Mouse (Mus musculus): Measurements from ENCODE around the gene Fzd4. TPM values are rescaled to one million over a fixed set of nuclear protein-coding genes. Genes with fewer than 3 reads are reported as not detected.

Gene Fzd4
- polyA plus RNA-seq, 1 experiment from 2014 or later, result 1.7 TPM

- WGBS, result 91% methylated on average over 5 of the region's 5 CpGs
- H3K4me2 ChIP-seq, result no peak overlapping the region
- no peak overlapping the region for H3K27ac ChIP-seq
Measured at GRCm38 (mm10) chr7:89436404-89436803, 32.2 kb downstream of the Fzd4 start.

DNA sequence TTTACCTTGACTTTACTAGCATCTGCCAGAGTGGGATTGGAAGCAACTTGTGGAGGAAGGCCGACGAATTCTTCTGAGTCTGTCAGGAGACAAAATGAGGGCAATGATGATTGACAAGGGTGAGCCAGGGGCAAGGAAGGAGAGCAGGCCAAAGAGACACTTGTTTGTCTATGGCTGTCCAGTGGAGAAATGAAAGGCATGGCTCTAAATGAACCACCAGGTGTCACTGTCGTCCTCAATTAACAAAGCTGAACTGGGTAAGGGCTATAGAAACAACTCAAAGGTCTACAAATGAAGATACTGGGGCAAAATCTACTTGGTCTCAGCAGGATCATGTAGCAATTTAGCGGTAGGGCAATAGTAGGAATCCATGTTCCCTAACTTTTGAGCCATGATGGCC is 33.4 kb downstream of the Fzd4 start:
- Histone ChIP-seq H3K9ac (no peak overlapping the region), H3K4me3 (no peak overlapping the region), H3K36me3 (replicated peaks) (no peaks in the 10 kb centered on the region), H3K27me3 (replicated peaks) (no peaks in the 10 kb centered on the region), H3K9me3 (no peaks in the 10 kb centered on the region), H3K4me1 (no peaks in the 10 kb centered on the region), H3K27ac (no peak overlapping the region), H3K4me2 (no peak overlapping the region)
- 0 out of 2 replicates have a peak, but pooled peaks have one; percentile 45 for ATAC-seq (replicated peaks)
- 52% methylated on average over 4 of the region's 4 CpGs for WGBS

More at GRCm38 (mm10) chr7:89436404-89436803, 32.2 kb downstream of the Fzd4 start:
- Histone ChIP-seq H3K9me3 (no peaks in the 10 kb centered on the region), H3K36me3 (replicated peaks) (no peaks in the 10 kb centered on the region), H3K4me1 (no peaks in the 10 kb centered on the region), H3K9ac (no peak overlapping the region), H3K27me3 (replicated peaks) (no peaks in the 10 kb centered on the region), H3K4me3 (no peak overlapping the region)
- no peak for ATAC-seq (replicated peaks)

GRCm38 (mm10) chr7:89441291-89441690 is 37.1 kb downstream of the Fzd4 start:
- ATAC-seq (replicated peaks), result no peak
- WGBS, result 80% methylated on average over 7 of the region's 7 CpGs
- no peaks in the 10 kb centered on the region for H3K36me3 ChIP-seq (replicated peaks)
- no peaks in the 10 kb centered on the region for H3K27me3 ChIP-seq (replicated peaks)
- no peak overlapping the region for H3K4me2 ChIP-seq
- no peak overlapping the region for H3K27ac ChIP-seq
- H3K9ac ChIP-seq, result no peak overlapping the region
- H3K4me3 ChIP-seq, result no peak overlapping the region
- no peaks in the 10 kb centered on the region for H3K4me1 ChIP-seq
- no peaks in the 10 kb centered on the region for H3K9me3 ChIP-seq

- Histone ChIP-seq H3K9ac (no peak overlapping the region), H3K36me3 (replicated peaks) (no peaks in the 10 kb centered on the region), H3K4me3 (no peak overlapping the region), H3K4me2 (no peak overlapping the region), H3K27ac (no peak overlapping the region), H3K27me3 (replicated peaks) (no peaks in the 10 kb centered on the region), H3K4me1 (no peaks in the 10 kb centered on the region), H3K9me3 (no peaks in the 10 kb centered on the region)
- ATAC-seq (replicated peaks), result no peak
- 73% methylated on average over 4 of the region's 4 CpGs for WGBS
Measured at GRCm38 (mm10) chr7:89442242-89442641, 38.1 kb downstream of the Fzd4 start.

GRCm38 (mm10) chr7:89445137-89445536 is 41.0 kb downstream of the Fzd4 start:
- no peak for ATAC-seq (replicated peaks)
- Histone ChIP-seq H3K4me2 (no peak overlapping the region), H3K27me3 (replicated peaks) (no peaks in the 10 kb centered on the region), H3K9ac (no peak overlapping the region), H3K36me3 (replicated peaks) (no peaks in the 10 kb centered on the region), H3K27ac (no peak overlapping the region), H3K4me1 (no peaks in the 10 kb centered on the region), H3K4me3 (no peak overlapping the region), H3K9me3 (no peaks in the 10 kb centered on the region)
- 87% methylated on average over 4 of the region's 4 CpGs for WGBS

- no peaks in the 10 kb centered on the region for H3K4me1 ChIP-seq
- H3K9me3 ChIP-seq, result no peaks in the 10 kb centered on the region
- no peak overlapping the region for H3K27ac ChIP-seq
- H3K9ac ChIP-seq, result no peak overlapping the region
- no peaks in the 10 kb centered on the region for H3K36me3 ChIP-seq (replicated peaks)
- H3K4me2 ChIP-seq, result no peak overlapping the region
- no peaks in the 10 kb centered on the region for H3K27me3 ChIP-seq (replicated peaks)
- H3K4me3 ChIP-seq, result no peak overlapping the region
- no peak for ATAC-seq (replicated peaks)
- WGBS, result 72% methylated on average over 2 of the region's 2 CpGs
Measured at GRCm38 (mm10) chr7:89450312-89450711, 46.2 kb downstream of the Fzd4 start.

- Histone ChIP-seq H3K4me3 (no peak overlapping the region), H3K4me2 (no peak overlapping the region), H3K36me3 (replicated peaks) (no peaks in the 10 kb centered on the region), H3K4me1 (no peaks in the 10 kb centered on the region), H3K9ac (no peak overlapping the region), H3K27ac (no peak overlapping the region), H3K27me3 (replicated peaks) (no peaks in the 10 kb centered on the region), H3K9me3 (no peaks in the 10 kb centered on the region)
- 46% methylated on average over 7 of the region's 7 CpGs for WGBS
- no peak for ATAC-seq (replicated peaks)
Measured at GRCm38 (mm10) chr7:89456380-89457076, 52.4 kb downstream of the Fzd4 start.

GRCm38 (mm10) chr7:89459691-89460090 is 55.5 kb downstream of the Fzd4 start:
- Histone ChIP-seq H3K36me3 (replicated peaks) (no peaks in the 10 kb centered on the region), H3K27ac (no peak overlapping the region), H3K9ac (no peak overlapping the region), H3K9me3 (no peaks in the 10 kb centered on the region), H3K27me3 (replicated peaks) (no peaks in the 10 kb centered on the region), H3K4me2 (no peak overlapping the region), H3K4me1 (no peaks in the 10 kb centered on the region), H3K4me3 (no peak overlapping the region)
- 86% methylated on average over 2 of the region's 2 CpGs for WGBS
- ATAC-seq (replicated peaks), result no peak

DNA sequence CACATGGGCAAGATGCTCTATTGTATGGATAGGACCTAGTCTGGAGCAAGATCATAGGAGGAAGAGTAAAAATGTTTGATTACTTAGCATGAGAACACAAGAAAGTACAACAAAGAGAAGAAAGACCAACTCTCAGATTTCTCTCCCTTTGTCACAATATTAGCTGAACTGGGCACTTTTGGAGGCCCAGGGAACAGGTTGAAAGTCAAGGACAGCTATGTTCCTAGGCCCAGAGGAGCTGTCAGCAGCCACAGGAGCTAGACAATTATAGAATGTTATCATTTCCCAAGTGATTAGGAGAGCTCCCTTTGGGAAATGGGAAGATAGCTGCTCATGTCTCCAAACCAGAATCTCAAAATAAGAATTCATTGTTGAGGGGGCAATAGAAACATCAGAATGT is 56.8 kb downstream of the Fzd4 start:
- no peak for ATAC-seq (replicated peaks)
- Histone ChIP-seq H3K4me1 (no peaks in the 10 kb centered on the region), H3K27me3 (replicated peaks) (no peaks in the 10 kb centered on the region), H3K27ac (no peak overlapping the region), H3K4me3 (no peak overlapping the region), H3K4me2 (no peak overlapping the region), H3K36me3 (replicated peaks) (no peaks in the 10 kb centered on the region), H3K9ac (no peak overlapping the region), H3K9me3 (no peaks in the 10 kb centered on the region)

- ATAC-seq (replicated peaks), result no peak
- WGBS, result 56% methylated on average over 3 of the region's 3 CpGs
- Histone ChIP-seq H3K9me3 (no peaks in the 10 kb centered on the region), H3K4me2 (no peak overlapping the region), H3K4me1 (no peaks in the 10 kb centered on the region), H3K36me3 (replicated peaks) (no peaks in the 10 kb centered on the region), H3K9ac (no peak overlapping the region), H3K27ac (no peak overlapping the region), H3K4me3 (no peak overlapping the region), H3K27me3 (replicated peaks) (no peaks in the 10 kb centered on the region)
Measured at GRCm38 (mm10) chr7:89461351-89461750, 57.2 kb downstream of the Fzd4 start.

Other genes with a start within 250 kb of the Fzd4 start
- 28.0 and 32.8 TPM in 2 replicates for gene Tmem135, start 133 bp upstream of the Fzd4 start, polyA plus RNA-seq (2015; fragmentation: Nextera tagmentation; extraction: Ambion mirVana)
- 12.0 and 12.6 TPM in 2 replicates for gene Prss23, start 122.8 kb downstream of the Fzd4 start, polyA plus RNA-seq (2015; fragmentation: Nextera tagmentation; extraction: Ambion mirVana)
- 9.0 and 11.2 TPM in 2 replicates for gene Me3, start 228.0 kb downstream of the Fzd4 start, polyA plus RNA-seq (2015; fragmentation: Nextera tagmentation; extraction: Ambion mirVana)